Mouse (Mus musculus) small intestine, adult 2 months (tissue): ENCODE measurements at regions not wholly inside any gene's neighbourhood (a gene's known extent, or its start where the extent isn't known, plus 50 kb on each side); places are given as distances from the start of the nearest gene placed in this dataset.

Source experiments
- H3K27ac ChIP-seq: fragments of 200-500 bp; 2 replicates; pipeline ENCODE4 v1.5.1; 2012; ENCODE audit warnings: low read depth, low read length, control low read depth, inconsistent platforms; ENCODE audit not compliant: insufficient read depth
- H3K27me3 ChIP-seq: fragments of 200-500 bp; 2 replicates; pipeline ENCODE4 v1.6.1; 2012; ENCODE audit warnings: mild to moderate bottlenecking, moderate library complexity, low read length, inconsistent platforms; ENCODE audit not compliant: control insufficient read depth, insufficient read depth
- H3K36me3 ChIP-seq: fragments of 200-500 bp; 2 replicates; pipeline ENCODE4 v1.6.1; 2012; ENCODE audit warnings: mild to moderate bottlenecking, low read length, control low read depth, inconsistent platforms; ENCODE audit not compliant: control insufficient read depth, insufficient read depth
- H3K4me1 ChIP-seq: fragments of 200-500 bp; 2 replicates; pipeline ENCODE4 v1.6.1; 2012; ENCODE audit warnings: low read length, inconsistent platforms, mixed read lengths; ENCODE audit not compliant: control insufficient read depth, insufficient read depth, insufficient read length
- H3K4me3 ChIP-seq: fragments of 200-500 bp; 2 replicates; pipeline ENCODE4 v1.5.1; 2012; ENCODE audit warnings: low read depth, mild to moderate bottlenecking, control low read depth, inconsistent platforms, low read length, moderate library complexity
- CTCF ChIP-seq: fragments of 200-500 bp; IDR thresholded peaks from 2 replicates; pipeline ENCODE4 v1.5.1; 2012; ENCODE audit warnings: low read depth, mild to moderate bottlenecking, control low read depth, inconsistent platforms, low read length, moderate library complexity, mixed read lengths; ENCODE audit not compliant: insufficient replicate concordance, insufficient read length; ENCODE audit errors: extremely low read depth
- POLR2A ChIP-seq: fragments of 200-500 bp; IDR thresholded peaks from 2 replicates; pipeline ENCODE4 v1.6.1; 2012; ENCODE audit warnings: low read depth, mild to moderate bottlenecking, control low read depth, inconsistent platforms, low read length, moderate library complexity
- WGBS: fragments of 180-500 bp; shearing (Covaris S2); methylation state at CpG from one replicate; pipeline ENCODE4 v1.1.7; 2018; 5-methylcytosine and 5-hydroxymethylcytosine counted together

DNA sequence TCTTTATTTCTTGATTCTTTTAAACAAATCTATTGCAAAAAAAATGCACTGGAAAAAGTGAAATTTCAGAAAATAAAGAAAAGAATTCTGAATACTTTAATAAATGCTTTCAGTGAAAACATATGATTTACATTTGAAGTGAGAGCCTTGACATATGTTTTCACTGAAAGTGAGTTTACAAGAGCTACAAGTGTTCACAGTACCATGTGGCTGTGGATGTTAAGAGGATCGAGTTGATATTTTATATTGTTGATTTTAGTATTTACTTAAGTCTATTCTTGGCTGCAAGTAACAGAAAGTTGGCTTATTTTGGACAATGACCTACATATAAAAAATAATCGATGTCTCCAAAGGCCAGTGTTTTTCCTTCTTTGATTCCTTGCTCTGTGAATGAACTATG lies 607.2 kb downstream of the 1190002N15Rik start:
- H3K27ac ChIP-seq: no peak overlapping the region
- no peaks in the 10 kb centered on the region for H3K4me1 ChIP-seq
- TF ChIP-seq POLR2A (no peak), CTCF (no peak)
- H3K4me3 ChIP-seq: no peak overlapping the region
- H3K36me3 ChIP-seq: no peaks in the 10 kb centered on the region
- H3K27me3 ChIP-seq: no peaks in the 10 kb centered on the region
- 60% methylated on average over 2 of the region's 2 CpGs for WGBS

GRCm38 (mm10) chr9:93889256-93889655 lies 648.6 kb downstream of the 1190002N15Rik start:
- Histone ChIP-seq H3K4me3 (no peak overlapping the region), H3K27ac (no peak overlapping the region), H3K27me3 (no peaks in the 10 kb centered on the region), H3K4me1 (no peaks in the 10 kb centered on the region), H3K36me3 (no peaks in the 10 kb centered on the region)
- WGBS: 71% methylated on average over 1 of the region's 1 CpGs
- TF ChIP-seq POLR2A (no peak), CTCF (no peak)

- no peaks in the 10 kb centered on the region for H3K27me3 ChIP-seq
- TF ChIP-seq CTCF: no peak
- no peak for TF ChIP-seq POLR2A
- H3K36me3 ChIP-seq: no peaks in the 10 kb centered on the region
- H3K4me3 ChIP-seq: no peak overlapping the region
- no peak overlapping the region for H3K27ac ChIP-seq
- H3K4me1 ChIP-seq: no peaks in the 10 kb centered on the region
- WGBS: 80% methylated on average over 2 of the region's 2 CpGs
Observed at GRCm38 (mm10) chr9:93880112-93880511, 657.8 kb downstream of the 1190002N15Rik start.

- no peaks in the 10 kb centered on the region for H3K27me3 ChIP-seq
- 82% methylated on average over 2 of the region's 2 CpGs for WGBS
- H3K4me1 ChIP-seq: no peaks in the 10 kb centered on the region
- TF ChIP-seq POLR2A (no peak), CTCF (no peak)
- H3K4me3 ChIP-seq: no peak overlapping the region
- H3K36me3 ChIP-seq: no peaks in the 10 kb centered on the region
- H3K27ac ChIP-seq: no peak overlapping the region
Observed at GRCm38 (mm10) chr9:93879572-93879971, 658.3 kb downstream of the 1190002N15Rik start.

DNA sequence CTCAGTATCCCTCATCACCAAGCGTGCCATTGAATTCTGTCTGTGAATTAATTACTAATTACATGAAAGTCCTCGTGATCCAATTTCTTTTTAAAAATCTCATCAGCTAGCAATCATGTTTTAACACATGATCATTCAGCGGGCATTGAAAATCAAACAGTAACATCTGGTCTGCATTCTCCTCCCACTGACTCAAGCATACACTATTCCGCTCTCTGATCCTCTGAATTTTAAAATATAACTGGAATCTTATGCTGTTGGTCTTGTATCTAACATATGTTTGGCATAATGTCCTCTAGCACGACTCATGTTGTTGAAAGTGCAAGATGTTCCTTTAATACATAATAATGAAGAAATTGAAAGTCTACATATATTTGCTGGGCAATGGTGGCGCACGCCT lies 667.1 kb downstream of the 1190002N15Rik start:
- 75% methylated on average over 7 of the region's 7 CpGs for WGBS
- Histone ChIP-seq H3K27ac (no peak overlapping the region), H3K4me1 (no peaks in the 10 kb centered on the region), H3K36me3 (no peaks in the 10 kb centered on the region), H3K4me3 (no peak overlapping the region), H3K27me3 (no peaks in the 10 kb centered on the region)
- TF ChIP-seq POLR2A (no peak), CTCF (no peak)

- TF ChIP-seq POLR2A: no peak
- no peak for TF ChIP-seq CTCF
- no peak overlapping the region for H3K27ac ChIP-seq
- H3K4me3 ChIP-seq: no peak overlapping the region
- H3K36me3 ChIP-seq: no peaks in the 10 kb centered on the region
- 56% methylated on average over 2 of the region's 2 CpGs for WGBS
- H3K27me3 ChIP-seq: no peaks in the 10 kb centered on the region
- no peaks in the 10 kb centered on the region for H3K4me1 ChIP-seq
Observed at GRCm38 (mm10) chr9:93857937-93858336, 679.9 kb downstream of the 1190002N15Rik start.

DNA sequence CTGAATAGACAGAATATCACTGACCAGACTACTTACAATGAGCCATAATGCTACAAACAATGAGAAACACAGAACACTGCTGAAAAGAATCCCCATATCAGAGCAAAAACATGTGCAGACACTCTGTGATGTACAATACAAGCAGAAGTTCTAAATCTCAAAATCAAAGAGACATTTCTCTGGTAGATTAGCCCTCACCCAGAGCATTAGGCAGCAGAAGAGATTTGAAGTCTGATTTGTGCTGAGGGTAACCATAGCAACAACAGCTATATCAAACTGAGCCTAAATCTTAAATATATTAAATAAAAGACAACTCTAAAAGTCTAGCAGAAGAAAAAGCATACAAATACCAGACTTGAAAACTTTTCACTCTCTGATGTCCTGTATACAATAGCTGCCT lies 691.5 kb downstream of the 1190002N15Rik start:
- Histone ChIP-seq H3K27me3 (no peaks in the 10 kb centered on the region; the same call in 1 of the 2 replicates), H3K27ac (no peak overlapping the region), H3K4me1 (no peaks in the 10 kb centered on the region), H3K36me3 (no peaks in the 10 kb centered on the region), H3K4me3 (no peak overlapping the region)
- TF ChIP-seq CTCF (no peak), POLR2A (no peak)

DNA sequence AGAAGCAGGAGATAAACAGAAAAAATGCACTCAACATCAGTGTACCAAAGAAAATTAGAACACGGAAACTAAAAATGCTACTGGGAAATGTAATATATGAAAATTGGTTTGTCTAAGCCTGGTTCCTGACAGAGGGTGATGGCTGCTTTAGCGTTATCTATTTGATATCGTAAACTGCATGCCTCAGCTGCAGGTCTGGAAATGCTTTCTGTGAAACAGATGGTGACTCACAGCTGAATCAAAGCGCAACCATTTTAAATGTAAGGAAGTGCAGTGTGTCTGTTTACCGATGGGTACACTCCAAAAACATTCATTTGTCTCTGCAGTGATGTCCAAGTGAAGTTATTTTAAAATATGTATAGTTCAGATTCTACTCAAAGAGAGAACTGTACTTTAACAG lies 694.0 kb downstream of the 1190002N15Rik start:
- no peak overlapping the region for H3K27ac ChIP-seq
- no peaks in the 10 kb centered on the region for H3K36me3 ChIP-seq
- no peak for TF ChIP-seq CTCF
- TF ChIP-seq POLR2A: no peak
- no peak overlapping the region for H3K4me3 ChIP-seq
- H3K27me3 ChIP-seq: no peaks in the 10 kb centered on the region
- no peaks in the 10 kb centered on the region for H3K4me1 ChIP-seq
- whole genome bisulfite sequencing: 71% methylated on average over 5 of the region's 5 CpGs
